Mouse (Mus musculus) heart, adult 11 months (tissue): ENCODE results near the gene Phactr1.

Source experiments
- DNase-seq: peaks from one replicate; pipeline ENCODE4 v3.0.0; 2022

The Phactr1 gene

DNA sequence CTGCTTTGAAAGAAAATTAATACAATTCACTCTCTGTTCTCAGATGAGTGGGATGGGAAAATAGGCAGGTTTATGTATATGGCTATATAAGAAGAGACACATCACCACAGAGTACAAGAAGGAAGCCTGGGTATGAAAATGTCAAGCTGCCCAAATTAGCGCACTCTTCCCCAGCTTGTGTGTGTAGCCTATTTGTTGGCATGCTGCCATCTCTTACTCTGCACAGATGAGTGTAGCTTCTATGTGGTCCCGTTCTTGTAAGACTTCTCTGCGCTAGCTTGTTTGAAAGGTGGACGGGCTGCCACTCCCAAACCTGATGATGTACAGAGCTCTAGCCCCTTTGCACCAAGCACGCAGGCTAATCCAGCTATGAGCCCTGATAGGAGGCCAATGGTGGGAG is 78.7 kb downstream of the Phactr1 start:
- DNase-seq = no peak

GRCm38 (mm10) chr13:42760907-42761544 is 80.6 kb downstream of the Phactr1 start:
- no peak for DNase-seq

GRCm38 (mm10) chr13:42772314-42772713 is 91.9 kb downstream of the Phactr1 start:
- no peak for DNase-seq

- DNase-seq = no peak
Observed at GRCm38 (mm10) chr13:42774040-42774439, 93.6 kb downstream of the Phactr1 start.

- no peak for DNase-seq
Observed at GRCm38 (mm10) chr13:42782151-42782550, 101.7 kb downstream of the Phactr1 start.

DNA sequence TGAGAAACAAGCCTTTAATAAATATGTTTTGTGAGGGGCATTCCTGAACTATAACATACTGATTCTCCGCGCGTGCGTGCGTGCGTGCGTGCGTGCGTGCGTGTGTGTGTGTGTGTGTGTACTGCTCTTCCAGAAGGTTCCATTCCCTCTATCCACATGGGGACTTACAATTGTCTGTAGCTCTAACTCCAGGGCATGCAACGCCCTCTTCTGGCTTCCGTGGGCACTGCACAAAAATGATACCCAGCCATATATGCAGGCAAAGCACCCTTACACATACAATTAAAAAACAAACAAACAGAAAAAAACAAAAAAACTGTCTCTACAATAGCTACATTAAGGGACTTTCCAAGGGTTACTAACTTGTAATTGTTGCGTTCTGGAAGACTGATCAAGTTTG is 108.8 kb downstream of the Phactr1 start:
- DNase-seq = no peak

DNA sequence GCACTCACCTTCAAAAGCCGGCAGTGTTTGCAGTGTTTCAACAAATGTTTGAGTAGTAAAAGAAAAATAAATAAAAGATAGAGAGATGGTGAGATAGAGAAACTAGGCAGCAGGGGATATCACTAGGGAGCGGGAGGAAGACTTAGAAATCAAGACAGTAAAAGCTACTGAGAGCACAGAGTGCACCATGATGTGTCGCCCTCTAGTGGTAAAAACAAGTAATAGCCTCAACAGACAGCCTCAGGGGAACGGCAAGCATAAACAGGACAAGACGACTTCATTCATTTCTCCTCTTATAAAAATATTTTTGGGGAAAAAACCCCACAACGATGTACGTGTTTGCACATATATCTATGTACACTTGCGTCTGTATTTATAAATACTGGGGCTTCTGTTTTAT is 111.9 kb downstream of the Phactr1 start:
- no peak for DNase-seq

DNA sequence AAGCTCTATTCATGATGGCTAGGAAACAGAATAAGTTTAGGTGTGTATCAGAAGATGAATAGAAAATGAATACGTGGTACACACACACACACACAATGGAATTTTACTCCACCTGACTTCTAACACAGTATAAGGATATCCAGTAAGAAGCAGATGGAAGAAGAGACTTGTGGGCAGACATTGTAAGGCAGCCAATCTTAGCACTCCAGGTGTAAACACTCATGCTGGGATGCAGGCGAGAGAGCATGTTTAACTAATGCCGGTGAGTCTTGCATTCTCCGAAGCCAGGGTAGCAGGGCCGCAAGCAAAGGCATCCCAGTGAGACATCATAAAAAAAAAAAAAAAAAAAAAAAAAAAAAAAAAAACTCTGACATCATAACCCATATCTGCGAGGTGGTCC is 120.1 kb downstream of the Phactr1 start:
- no peak for DNase-seq

DNA sequence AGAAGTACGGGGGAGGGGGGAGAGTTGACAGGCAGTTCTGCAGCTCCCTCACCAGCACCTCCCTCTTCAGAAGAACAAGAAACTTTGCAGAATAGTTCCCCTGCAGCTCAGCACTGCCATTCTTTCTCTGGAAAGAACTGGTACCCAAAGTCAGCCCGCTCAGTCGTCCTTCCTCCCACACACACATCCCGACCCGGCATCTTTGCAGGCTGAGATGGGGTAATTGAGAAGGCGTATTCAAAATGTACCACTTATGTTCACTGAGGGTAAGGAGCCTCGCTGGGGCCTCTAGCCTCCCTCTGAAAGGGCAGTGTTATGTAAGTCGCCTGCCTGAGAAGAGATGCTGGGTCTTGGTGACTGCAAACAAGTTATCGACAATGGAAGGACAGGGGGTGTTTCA is 123.9 kb downstream of the Phactr1 start:
- peak; percentile 72 for DNase-seq

DNA sequence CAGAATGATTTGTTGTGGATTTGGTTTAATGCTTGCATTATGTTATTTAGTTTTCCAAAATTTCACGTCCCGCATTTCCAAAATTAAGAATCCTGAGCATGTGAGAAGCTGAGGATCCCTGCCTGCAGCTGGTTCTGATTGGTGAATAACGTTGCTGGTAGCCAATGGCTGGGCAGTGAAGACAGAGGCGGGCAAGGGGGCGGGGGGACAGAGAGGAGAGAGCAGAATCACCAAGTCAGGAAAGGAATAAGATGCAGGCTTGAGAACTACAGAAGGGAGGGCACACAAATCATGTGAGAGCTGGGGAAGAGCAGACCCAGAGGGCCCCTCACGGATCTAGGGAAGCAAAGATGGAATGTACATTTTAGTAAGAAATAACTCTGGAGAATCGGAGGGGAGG is 132.3 kb downstream of the Phactr1 start:
- DNase-seq = peak; percentile 90

- DNase-seq = peak; percentile 89
Observed at GRCm38 (mm10) chr13:42818378-42818777, 138.0 kb downstream of the Phactr1 start.

DNA sequence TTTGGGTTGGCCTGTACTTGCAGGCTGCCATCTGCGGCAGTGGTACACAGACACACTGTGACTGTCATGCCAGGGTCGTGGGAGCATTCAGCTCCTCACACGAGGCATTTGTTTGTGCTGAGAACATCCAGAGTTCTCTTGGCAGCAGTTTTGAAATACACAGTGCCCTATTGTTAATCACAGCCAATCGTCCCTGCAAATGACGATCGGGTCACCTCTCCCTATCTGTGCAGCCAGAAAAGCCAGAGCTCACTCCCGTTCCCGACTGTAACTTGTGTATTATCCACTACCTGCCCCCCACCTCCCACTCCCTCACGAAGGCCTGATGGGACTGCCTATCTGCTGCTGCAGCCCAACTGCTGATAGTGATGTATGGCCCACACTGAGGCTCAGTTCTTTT is 140.1 kb downstream of the Phactr1 start:
- DNase-seq = peak; percentile 81

GRCm38 (mm10) chr13:42821426-42822106 is 141.1 kb downstream of the Phactr1 start:
- DNase-seq = peak; percentile 74

GRCm38 (mm10) chr13:42822545-42822944 is 142.1 kb downstream of the Phactr1 start:
- peak; percentile 93 for DNase-seq

- DNase-seq = peak; percentile 85
Observed at GRCm38 (mm10) chr13:42823875-42824274, 143.5 kb downstream of the Phactr1 start.

GRCm38 (mm10) chr13:42826602-42827001 is 146.2 kb downstream of the Phactr1 start:
- peak; percentile 41 for DNase-seq

DNA sequence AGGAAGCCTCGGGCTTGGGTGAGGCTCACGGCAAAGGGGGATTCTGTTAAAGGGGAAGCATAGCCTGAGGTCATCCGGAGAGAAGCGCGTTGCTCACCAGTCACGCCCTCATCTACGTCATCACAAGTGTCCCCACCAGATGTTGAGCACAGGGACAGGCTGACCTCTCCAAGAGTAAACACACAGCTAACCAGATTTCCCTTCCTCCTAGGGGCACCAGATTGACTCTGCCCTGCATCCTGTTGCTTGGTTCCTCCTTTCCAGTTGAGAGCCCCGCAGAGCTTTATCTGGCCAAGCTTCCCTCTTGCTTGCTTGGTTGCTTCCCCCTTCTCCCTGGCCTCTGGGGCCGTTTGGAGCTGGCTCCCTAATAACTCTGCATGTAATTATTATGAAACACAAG is 148.6 kb downstream of the Phactr1 start:
- DNase-seq = peak; percentile 98

- DNase-seq = peak; percentile 85
Observed at GRCm38 (mm10) chr13:42835441-42835840, 155.0 kb downstream of the Phactr1 start.

GRCm38 (mm10) chr13:42839358-42839757 is 158.9 kb downstream of the Phactr1 start:
- DNase-seq = no peak

- no peak for DNase-seq
Observed at GRCm38 (mm10) chr13:42852086-42852485, 171.7 kb downstream of the Phactr1 start.

GRCm38 (mm10) chr13:42853900-42854595 is 173.6 kb downstream of the Phactr1 start:
- no peak for DNase-seq

DNA sequence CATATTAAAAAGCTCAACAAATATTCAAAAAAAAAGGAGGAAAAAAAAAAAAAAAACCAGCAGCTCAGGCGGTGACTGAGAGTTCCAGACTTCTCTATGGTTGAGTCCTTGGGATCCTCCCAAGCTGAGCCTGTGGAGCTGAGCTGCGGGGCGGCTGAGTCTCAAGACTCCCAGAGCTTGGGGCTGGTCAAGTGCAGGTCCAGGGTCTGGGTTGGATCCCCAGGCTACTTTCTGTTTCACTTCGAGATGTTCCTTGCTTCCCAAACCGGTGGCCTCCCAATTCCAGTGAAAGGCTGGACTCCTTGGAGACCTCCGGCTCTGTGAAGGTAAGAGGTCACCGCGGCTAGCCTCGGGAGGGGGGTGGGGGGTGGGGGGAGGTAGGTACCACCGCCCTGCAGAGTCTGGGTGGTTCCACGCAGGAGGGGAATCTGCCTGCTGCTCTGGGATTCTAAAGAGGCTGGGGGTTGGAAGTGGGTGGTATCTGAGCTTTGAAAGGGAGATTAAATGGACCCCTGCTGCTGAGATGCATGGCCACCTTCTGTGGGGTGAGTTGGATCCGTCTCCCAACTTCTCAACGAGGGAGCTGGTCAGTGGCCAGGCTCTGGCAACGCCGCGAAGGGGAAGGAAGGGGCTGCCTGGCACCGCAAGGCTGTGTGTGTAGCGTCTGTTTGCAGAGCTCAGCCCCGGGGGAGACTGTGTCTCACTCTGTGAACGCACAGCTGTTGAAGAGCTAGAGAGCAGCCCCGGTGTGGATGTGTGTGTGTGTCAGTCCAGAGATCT is 185.9 kb downstream of the Phactr1 start:
- DNase-seq = peak; percentile 98

- no peak for DNase-seq
Observed at GRCm38 (mm10) chr13:42867026-42867425, 186.6 kb downstream of the Phactr1 start.
